Mouse (Mus musculus) C3H10T1/2 (cell line): ENCODE data around the gene Dlec1. TPM values are rescaled to one million over a fixed set of nuclear protein-coding genes. Genes with fewer than 3 reads are reported as not detected.

Experiments used
- polyA plus RNA-seq, 2 experiments: library from polyadenylated mRNA; unstranded; fragments of >200 nt; fragmentation: generic; extraction: Trizol; gene quantifications; one replicate each; pipeline ENCODE4 v1.2.1; 2012; ENCODE audit warnings: missing spikeins in 2 of 2

The Dlec1 gene
- polyA plus RNA-seq: under 1 TPM; 0.05 to 0.66 TPM

DNA sequence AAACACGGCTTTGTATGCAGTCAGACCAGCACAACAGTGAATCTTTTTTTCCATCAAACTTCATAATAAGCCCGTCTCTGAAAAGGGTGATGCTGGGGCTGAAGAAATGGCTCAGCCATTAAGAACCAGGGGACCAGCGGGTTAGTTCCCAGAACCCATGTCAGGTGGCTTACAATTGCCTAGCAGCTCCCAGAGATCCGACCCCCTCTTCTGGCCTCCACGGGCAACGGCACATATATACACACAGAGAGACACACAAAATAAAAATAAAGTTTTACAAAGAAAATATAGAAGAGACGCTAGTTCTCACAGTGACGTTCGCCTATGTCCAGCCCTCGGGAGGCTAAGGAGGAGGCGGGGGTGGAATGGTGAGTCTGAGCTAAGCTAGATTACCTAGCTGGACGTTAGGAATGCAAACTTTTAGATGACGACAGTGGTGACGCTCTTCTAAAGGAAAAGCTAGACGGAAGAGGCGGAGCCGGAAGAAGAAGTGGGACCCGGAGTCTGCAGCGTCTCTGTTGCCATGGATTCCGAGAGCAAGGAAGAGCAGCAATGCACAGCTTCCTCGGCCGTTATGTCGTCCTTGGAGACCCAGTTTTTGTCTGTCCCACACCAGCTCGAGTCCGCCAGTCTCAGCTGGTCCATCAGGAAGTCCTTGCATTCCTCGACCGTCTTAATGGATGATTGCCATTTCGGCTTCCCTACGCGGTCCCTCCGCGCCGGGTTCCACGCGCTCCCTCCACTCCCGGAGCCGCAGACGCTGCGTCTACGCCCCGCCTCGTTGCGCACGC is at the start of gene Dlec1:
TSS of gene Dlec1 (plus strand) at position 487 of the 791 bp plus-strand sequence.

GRCm38 (mm10) chr9:119093419-119094295 is 8.6 kb upstream of the Dlec1 start, which contains the start of gene Plcd1:
Gene Plcd1 (minus strand): TSS chr9:119093502.

GRCm38 (mm10) chr9:119156278-119157201 is 54.3 kb downstream of the Dlec1 start, which contains the start of gene Acaa1b:
Gene Acaa1b (minus strand): TSS chr9:119157093.

GRCm38 (mm10) chr9:119158861-119159260 is 56.6 kb downstream of the Dlec1 start, which contains the start of gene Gm47289:
Gene Gm47289 (plus strand): TSS chr9:119159161.

Other genes with a start within 250 kb of the Dlec1 start
- gene Ctdspl, start 176.0 kb upstream of the Dlec1 start, polyA plus RNA-seq: 10 to 100 TPM in 1 of 2 experiments, 1 to 10 TPM in 1; 5.0 to 14.3 TPM
- 10 to 100 TPM in 1 of 2 experiments, 1 to 10 TPM in 1; 2.0 to 12.0 TPM for gene Vill, start 49.7 kb upstream of the Dlec1 start, polyA plus RNA-seq
- gene Plcd1, start 9.0 kb upstream of the Dlec1 start, polyA plus RNA-seq: 10 to 100 TPM; 13.0 to 41.1 TPM
- 1 to 10 TPM; 1.5 to 1.6 TPM for gene Acaa1b, start 54.6 kb downstream of the Dlec1 start, polyA plus RNA-seq
- gene Gm47289, start 56.7 kb downstream of the Dlec1 start, polyA plus RNA-seq: not detected
- not detected for gene Slc22a13, start 106.6 kb downstream of the Dlec1 start, polyA plus RNA-seq
- gene Oxsr1, start 219.9 kb downstream of the Dlec1 start, polyA plus RNA-seq: 1 to 10 TPM; 1.5 to 7.9 TPM
- gene Acaa1a, start 237.2 kb downstream of the Dlec1 start, polyA plus RNA-seq: 10 to 100 TPM; 30.6 to 66.9 TPM
- 10 to 100 TPM; 13.9 to 25.7 TPM for gene Myd88, start 238.9 kb downstream of the Dlec1 start, polyA plus RNA-seq